Mouse (Mus musculus) erythroblast, embryonic 14.5 days (primary cell): Measurements from ENCODE around the gene Smcr8.

Source experiments
- GATA1 ChIP-seq: IDR thresholded peaks from 2 replicates; pipeline ENCODE4 v1.6.1; 2012; ENCODE audit warnings: low read length, inconsistent platforms, mixed read lengths
- TAL1 ChIP-seq: IDR thresholded peaks from 3 replicates; pipeline ENCODE4 v1.6.1; 2012; ENCODE audit warnings: low read length, inconsistent platforms, mixed read lengths

GRCm38 (mm10) chr11:60729217-60729641 lies 48.1 kb upstream of the Smcr8 start:
- no peak for TF ChIP-seq TAL1
- TF ChIP-seq GATA1: no peak
